ENCODE assay signal across 12 mouse cellular contexts in genomic region chr3:95240900-95241299, GRCm38 (mm10). TPM values are rescaled to one million over a fixed set of nuclear protein-coding genes. Genes with fewer than 3 reads are reported as not detected.
A peak's percentile ranks its signal among the peaks of the same experiment; 100 is the strongest.
DNase-seq lines count a peak whose midpoint lies in the region; ATAC-seq and TF ChIP-seq lines count a peak whose summit lies in the region.
"Had no signal": no experiment of that assay in that cellular context is flagged by ENCODE, and none has a peak within 500 bp of the region (broad histone marks: within the 10 kb centered on the region; RNA-seq: fewer than 3 reads in every experiment).

No protein-coding gene starts in this region.

- H3K27ac ChIP-seq in heart, embryonic 10.5 days = peak overlapping the region; percentile 43; the same call in 1 of the 2 replicates
- no peak overlapping the region for H3K27ac ChIP-seq in liver, embryonic 11.5 days (ENCODE audit: low read depth, low read length)
- no peak overlapping the region for H3K27ac ChIP-seq in embryonic facial prominence, embryonic 11.5 days (replicated peaks; ENCODE audit: low read depth, low read length)
- no peak overlapping the region for H3K27ac ChIP-seq in liver, embryonic 14.5 days
- H3K27ac ChIP-seq: embryonic facial prominence, embryonic 15.5 days; midbrain, embryonic 12.5 days had no signal

- no peaks in the 10 kb centered on the region for H3K9me3 ChIP-seq in heart, embryonic 10.5 days
- no peaks in the 10 kb centered on the region for H3K9me3 ChIP-seq in liver, embryonic 11.5 days (ENCODE audit: control insufficient read depth, low read length)
- no peaks in the 10 kb centered on the region for H3K9me3 ChIP-seq in embryonic facial prominence, embryonic 11.5 days (replicated peaks; ENCODE audit: control insufficient read depth, low read length)
- H3K9me3 ChIP-seq in liver, embryonic 14.5 days (ENCODE audit: control insufficient read depth, low read length) = no peaks in the 10 kb centered on the region
- H3K9me3 ChIP-seq: embryonic facial prominence, embryonic 15.5 days; midbrain, embryonic 12.5 days had no signal

- no peaks in the 10 kb centered on the region for H3K27me3 ChIP-seq in heart, embryonic 10.5 days (ENCODE audit: insufficient read depth, poor library complexity, severe bottlenecking)
- no peaks in the 10 kb centered on the region for H3K27me3 ChIP-seq in liver, embryonic 11.5 days (replicated peaks; ENCODE audit: control insufficient read depth, insufficient read depth, low read length)
- no peaks in the 10 kb centered on the region for H3K27me3 ChIP-seq in embryonic facial prominence, embryonic 11.5 days (ENCODE audit: control insufficient read depth, insufficient read depth, low read length)
- H3K27me3 ChIP-seq in liver, embryonic 14.5 days (ENCODE audit: control insufficient read depth, insufficient read depth, low read length) = no peaks in the 10 kb centered on the region
- H3K27me3 ChIP-seq: embryonic facial prominence, embryonic 15.5 days; midbrain, embryonic 12.5 days had no signal

- peak; percentile 42; the same call in 1 of the 2 replicates for ATAC-seq in liver, embryonic 11.5 days (replicated peaks; ENCODE audit: low FRiP score)
- ATAC-seq in embryonic facial prominence, embryonic 11.5 days (replicated peaks; ENCODE audit: insufficient number of reproducible peaks, low FRiP score, low TSS enrichment, low read depth) = 0 out of 2 replicates have a peak, but pooled peaks have one; percentile 32
- no peak for ATAC-seq in liver, embryonic 14.5 days (ENCODE audit: insufficient read depth)

- peak overlapping the region; percentile 5; the same call in 1 of the 2 replicates for H3K9ac ChIP-seq in liver, embryonic 11.5 days (ENCODE audit: low read depth, low read length)
- H3K9ac ChIP-seq in embryonic facial prominence, embryonic 11.5 days (replicated peaks; ENCODE audit: low read length) = peak overlapping the region; percentile 37
- H3K9ac ChIP-seq in liver, embryonic 14.5 days (replicated peaks) = no peak overlapping the region
- H3K9ac ChIP-seq: embryonic facial prominence, embryonic 15.5 days; midbrain, embryonic 12.5 days had no signal

- H3K36me3 ChIP-seq in heart, embryonic 10.5 days = peaks cover 37% of the 10 kb centered on the region
- peaks cover 17% of the 10 kb centered on the region for H3K36me3 ChIP-seq in liver, embryonic 11.5 days (ENCODE audit: control insufficient read depth, insufficient read depth, low read length)
- no peaks in the 10 kb centered on the region; the same call in 1 of the 2 replicates for H3K36me3 ChIP-seq in embryonic facial prominence, embryonic 11.5 days (replicated peaks; ENCODE audit: control insufficient read depth, insufficient read depth, low read depth, low read length)
- H3K36me3 ChIP-seq in liver, embryonic 14.5 days (replicated peaks; ENCODE audit: control insufficient read depth, insufficient read depth, low read depth) = peaks cover 2% of the 10 kb centered on the region

- peak overlapping the region; percentile 54 for H3K4me2 ChIP-seq in liver, embryonic 11.5 days
- H3K4me2 ChIP-seq in embryonic facial prominence, embryonic 11.5 days (ENCODE audit: low read depth, low read length) = peak overlapping the region; percentile 13; the same call in 1 of the 2 replicates
- H3K4me2 ChIP-seq in liver, embryonic 14.5 days (ENCODE audit: low read depth) = peak overlapping the region; percentile 13; the same call in 1 of the 2 replicates
- H3K4me2 ChIP-seq: embryonic facial prominence, embryonic 15.5 days; midbrain, embryonic 12.5 days had no signal

- no peak for DNase-seq in heart, embryonic 10.5 days (ENCODE audit: low spot score)
- no peak for DNase-seq in heart, adult 9 months (ENCODE audit: low spot score in 2 of 2)
- no peak for DNase-seq in liver, embryonic 11.5 days (ENCODE audit: low spot score)
- DNase-seq in liver (no peak), MN1 (ENCODE audit: low spot score) (no peak)
- no peak for DNase-seq in embryonic facial prominence, embryonic 11.5 days (ENCODE audit: low spot score)
- no peak for DNase-seq in liver, embryonic 14.5 days (ENCODE audit: low read depth in 3 of 3, low spot score in 3 of 3)
- no peak for DNase-seq in cerebellum, adult 18-20 months
- DNase-seq: gastrocnemius, postnatal 14 days; layer of hippocampus, postnatal 36 days had no signal

- no peak for TF ChIP-seq CTCF in liver, embryonic 14.5 days (IDR thresholded peaks at IDR 0.05; ENCODE audit: low read depth)

- peaks cover 12% of the 10 kb centered on the region; the same call in 1 of the 2 replicates for H3K4me1 ChIP-seq in heart, embryonic 10.5 days
- 0 out of 2 replicates have a peak, but pooled peaks cover 7% of the 10 kb centered on the region for H3K4me1 ChIP-seq in liver, embryonic 11.5 days (replicated peaks; ENCODE audit: control insufficient read depth, insufficient read depth, low read length)
- no peaks in the 10 kb centered on the region; the same call in 1 of the 2 replicates for H3K4me1 ChIP-seq in embryonic facial prominence, embryonic 11.5 days (ENCODE audit: control insufficient read depth, insufficient read depth, low read length)
- H3K4me1 ChIP-seq in liver, embryonic 14.5 days (replicated peaks; ENCODE audit: control insufficient read depth in 2 of 2, insufficient read depth in 2 of 2, low read length in 1 of 2) = no peaks in the 10 kb centered on the region
- H3K4me1 ChIP-seq: midbrain, embryonic 12.5 days had no signal

- no peak for TF ChIP-seq EP300 in liver, embryonic 14.5 days (IDR thresholded peaks at IDR 0.05; ENCODE audit: low read depth)

- 23% methylated on average over 17 of the region's 17 CpGs for WGBS in heart, embryonic 10.5 days
- WGBS in liver, embryonic 11.5 days = 39% methylated on average over 17 of the region's 17 CpGs
- 34% methylated on average over 17 of the region's 17 CpGs for WGBS in embryonic facial prominence, embryonic 11.5 days
- WGBS in liver, embryonic 14.5 days (ENCODE audit: insufficient replicate concordance) = 34% methylated on average over 17 of the region's 17 CpGs

- peak overlapping the region; percentile 42 for H3K4me3 ChIP-seq in heart, embryonic 10.5 days
- H3K4me3 ChIP-seq in liver, embryonic 11.5 days (ENCODE audit: low read depth, low read length) = no peak overlapping the region; the same call in 1 of the 2 replicates
- no peak overlapping the region for H3K4me3 ChIP-seq in embryonic facial prominence, embryonic 11.5 days (ENCODE audit: low read depth, low read length)
- H3K4me3 ChIP-seq in liver, embryonic 14.5 days (ENCODE audit: insufficient read depth in 1 of 2, low read depth in 2 of 2, low read length in 2 of 2) = no peak overlapping the region
- H3K4me3 ChIP-seq: embryonic facial prominence, embryonic 15.5 days; midbrain, embryonic 12.5 days had no signal

RNA-seq across cellular contexts. Expression of gene Gm128, which starts 0.5 kb away (rescaled TPM):
- 0.69 and 0.97 TPM in 2 replicates for polyA plus RNA-seq in heart, embryonic 10.5 days (2016; fragmentation: Nextera tagmentation; extraction: Ambion mirVana)
- polyA plus RNA-seq in liver, embryonic 11.5 days (2014; fragmentation: Nextera tagmentation; extraction: Ambion mirVana) = 0.95 and 1.0 TPM in 2 replicates
- polyA plus RNA-seq in embryonic facial prominence, embryonic 11.5 days (2014; fragmentation: Nextera tagmentation; extraction: Ambion mirVana) = 0.54 TPM in 1 of 2 replicates, not detected in the other
- 0.12 and 0.19 TPM in 2 replicates for polyA plus RNA-seq in liver, embryonic 14.5 days (2012; rRNA removed)
- polyA plus RNA-seq in liver, embryonic 14.5 days (2014; fragmentation: Nextera tagmentation; extraction: Ambion mirVana) = 0.14 and 0.19 TPM in 2 replicates
- polyA plus RNA-seq: midbrain, embryonic 12.5 days had no signal

RNA-seq across cellular contexts. Expression of gene Mllt11, which starts 8.9 kb away (rescaled TPM):
- 10.7 and 11.1 TPM in 2 replicates for polyA plus RNA-seq in heart, embryonic 10.5 days (2016; fragmentation: Nextera tagmentation; extraction: Ambion mirVana)
- 8.6 and 8.7 TPM in 2 replicates for polyA plus RNA-seq in liver, embryonic 11.5 days (2014; fragmentation: Nextera tagmentation; extraction: Ambion mirVana)
- polyA plus RNA-seq in embryonic facial prominence, embryonic 11.5 days (2014; fragmentation: Nextera tagmentation; extraction: Ambion mirVana) = 52.9 and 56.9 TPM in 2 replicates
- polyA plus RNA-seq in liver, embryonic 14.5 days (2012; rRNA removed) = 3.0 and 3.6 TPM in 2 replicates
- polyA plus RNA-seq in liver, embryonic 14.5 days (2014; fragmentation: Nextera tagmentation; extraction: Ambion mirVana) = 1.9 and 2.7 TPM in 2 replicates

RNA-seq across cellular contexts. Expression of gene Bnipl, which starts 10.1 kb away (rescaled TPM):
- polyA plus RNA-seq in heart, embryonic 10.5 days (2016; fragmentation: Nextera tagmentation; extraction: Ambion mirVana) = 0.22 and 0.43 TPM in 2 replicates
- polyA plus RNA-seq in liver, embryonic 11.5 days (2014; fragmentation: Nextera tagmentation; extraction: Ambion mirVana) = 0.08 and 0.25 TPM in 2 replicates
- polyA plus RNA-seq in embryonic facial prominence, embryonic 11.5 days (2014; fragmentation: Nextera tagmentation; extraction: Ambion mirVana) = 2.9 and 4.0 TPM in 2 replicates
- 0.04 TPM in 2 replicates for polyA plus RNA-seq in liver, embryonic 14.5 days (2012; rRNA removed)
- polyA plus RNA-seq in liver, embryonic 14.5 days (2014; fragmentation: Nextera tagmentation; extraction: Ambion mirVana) = 0.16 TPM in 1 of 2 replicates, not detected in the other

RNA-seq across cellular contexts. Expression of gene Cdc42se1, which starts 12.4 kb away (rescaled TPM):
- polyA plus RNA-seq in heart, embryonic 10.5 days (2016; fragmentation: Nextera tagmentation; extraction: Ambion mirVana) = 59.8 and 74.9 TPM in 2 replicates
- polyA plus RNA-seq in liver, embryonic 11.5 days (2014; fragmentation: Nextera tagmentation; extraction: Ambion mirVana) = 93.6 and 102 TPM in 2 replicates
- 93.9 and 105 TPM in 2 replicates for polyA plus RNA-seq in embryonic facial prominence, embryonic 11.5 days (2014; fragmentation: Nextera tagmentation; extraction: Ambion mirVana)
- polyA plus RNA-seq in liver, embryonic 14.5 days (2012; rRNA removed) = 21.3 and 24.9 TPM in 2 replicates
- 40.9 and 48.5 TPM in 2 replicates for polyA plus RNA-seq in liver, embryonic 14.5 days (2014; fragmentation: Nextera tagmentation; extraction: Ambion mirVana)

RNA-seq across cellular contexts. Expression of gene Gabpb2, which starts 23.2 kb away (rescaled TPM):
- polyA plus RNA-seq in heart, embryonic 10.5 days (2016; fragmentation: Nextera tagmentation; extraction: Ambion mirVana) = 8.7 and 8.8 TPM in 2 replicates
- 9.1 and 9.3 TPM in 2 replicates for polyA plus RNA-seq in liver, embryonic 11.5 days (2014; fragmentation: Nextera tagmentation; extraction: Ambion mirVana)
- polyA plus RNA-seq in embryonic facial prominence, embryonic 11.5 days (2014; fragmentation: Nextera tagmentation; extraction: Ambion mirVana) = 5.7 and 6.7 TPM in 2 replicates
- 10.4 and 14.3 TPM in 2 replicates for polyA plus RNA-seq in liver, embryonic 14.5 days (2012; rRNA removed)
- 5.1 and 6.9 TPM in 2 replicates for polyA plus RNA-seq in liver, embryonic 14.5 days (2014; fragmentation: Nextera tagmentation; extraction: Ambion mirVana)
